Mouse (Mus musculus): Measurements from ENCODE around the gene Stk38l. TPM values are rescaled to one million over a fixed set of nuclear protein-coding genes. Genes with fewer than 3 reads are reported as not detected.
"Not testable (repeated sequence)": the region's sequence is repeated elsewhere in the genome, so short reads cannot be mapped to it uniquely, and the experiment has no call there.

Stk38l gene
- polyA plus RNA-seq, 1 experiment from 2014 or later: 4.5 TPM

GRCm38 (mm10) chr6:146741986-146742635 lies 17.3 kb downstream of the Stk38l start:
- Histone ChIP-seq H3K27me3 (ENCODE audit: insufficient read depth, low read length) (no peaks in the 10 kb centered on the region), H3K36me3 (replicated peaks; ENCODE audit: insufficient read depth, low read length) (no peaks in the 10 kb centered on the region), H3K4me2 (ENCODE audit: low read depth, low read length) (no peak overlapping the region), H3K4me3 (ENCODE audit: low read depth, low read length) (no peak overlapping the region), H3K9me3 (ENCODE audit: low read length) (no peaks in the 10 kb centered on the region), H3K27ac (ENCODE audit: low read depth) (no peak overlapping the region), H3K9ac (replicated peaks) (no peak overlapping the region), H3K4me1 (ENCODE audit: insufficient read depth) (peaks cover 6% of the 10 kb centered on the region; the same call in 1 of the 2 replicates)
- DNase-seq (no peak), ATAC-seq (no peak)
- WGBS (ENCODE audit: insufficient replicate concordance): 77% methylated on average over 5 of the region's 5 CpGs
- no peak for TF ChIP-seq CTCF (IDR thresholded peaks at IDR 0.05; ENCODE audit: low read depth)
- TF ChIP-seq EP300 (IDR thresholded peaks at IDR 0.05; ENCODE audit: low read depth): no peak

GRCm38 (mm10) chr6:146744266-146744665 lies 19.5 kb downstream of the Stk38l start:
- not testable (repeated sequence) for H3K4me2 ChIP-seq (ENCODE audit: low read depth, low read length); ATAC-seq; H3K9ac ChIP-seq (replicated peaks); H3K27ac ChIP-seq (ENCODE audit: low read depth); H3K36me3 ChIP-seq (replicated peaks; ENCODE audit: insufficient read depth, low read length); H3K4me3 ChIP-seq (ENCODE audit: low read depth, low read length); H3K9me3 ChIP-seq (ENCODE audit: low read length); H3K4me1 ChIP-seq (ENCODE audit: insufficient read depth); H3K27me3 ChIP-seq (ENCODE audit: insufficient read depth, low read length); DNase-seq
- WGBS (ENCODE audit: insufficient replicate concordance): 81% methylated on average over 7 of the region's 7 CpGs

DNA sequence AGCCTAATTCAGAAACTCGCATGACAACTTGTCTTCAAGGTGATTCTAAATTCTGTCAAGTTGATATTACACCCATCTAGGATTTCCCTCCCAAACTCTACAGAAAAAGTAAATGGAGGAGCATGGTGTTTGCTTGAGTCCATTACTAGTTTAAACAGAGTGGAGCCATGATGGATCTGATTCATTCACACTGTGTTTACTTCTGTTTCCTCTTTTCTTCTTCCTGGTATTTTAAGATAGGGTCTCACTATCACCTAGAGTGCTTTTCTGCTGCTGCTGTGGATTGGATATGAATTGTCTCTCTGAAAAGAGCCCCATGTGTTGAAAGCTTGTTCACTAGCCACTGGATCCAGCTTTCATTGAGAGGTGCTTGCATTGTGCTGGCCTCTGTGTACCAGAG lies 20.4 kb downstream of the Stk38l start:
- DNase-seq (no peak), ATAC-seq (no peak)
- Histone ChIP-seq H3K9ac (replicated peaks) (no peak overlapping the region), H3K4me3 (ENCODE audit: low read depth, low read length) (no peak overlapping the region), H3K4me2 (ENCODE audit: low read depth, low read length) (no peak overlapping the region), H3K4me1 (ENCODE audit: insufficient read depth) (no peaks in the 10 kb centered on the region), H3K36me3 (replicated peaks; ENCODE audit: insufficient read depth, low read length) (no peaks in the 10 kb centered on the region), H3K27me3 (ENCODE audit: insufficient read depth, low read length) (no peaks in the 10 kb centered on the region), H3K9me3 (ENCODE audit: low read length) (no peaks in the 10 kb centered on the region), H3K27ac (ENCODE audit: low read depth) (no peak overlapping the region)
- no peak for TF ChIP-seq CTCF (IDR thresholded peaks at IDR 0.05; ENCODE audit: low read depth)
- TF ChIP-seq EP300 (IDR thresholded peaks at IDR 0.05; ENCODE audit: low read depth): no peak
- 92% methylated on average over 1 of the region's 1 CpGs for WGBS (ENCODE audit: insufficient replicate concordance)

DNA sequence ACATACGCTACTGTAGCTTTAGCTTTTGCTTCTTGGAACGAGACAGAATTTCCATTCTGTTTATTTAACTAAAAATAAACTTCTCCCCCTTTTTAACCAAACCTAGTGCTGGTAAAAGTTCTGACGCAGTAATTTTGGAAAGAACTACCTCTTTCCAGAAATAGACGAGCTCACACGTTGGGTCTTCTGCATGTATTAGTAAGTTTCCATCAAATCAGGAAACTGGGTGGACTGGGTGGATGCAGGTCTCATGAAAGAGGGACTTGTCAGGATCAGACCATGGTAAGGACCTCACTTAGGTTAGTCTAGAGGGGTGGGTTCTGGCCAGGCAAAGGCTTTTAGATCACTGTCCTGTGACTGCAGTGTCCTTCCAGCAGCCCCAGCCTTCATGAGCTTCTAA lies 21.8 kb downstream of the Stk38l start:
- Histone ChIP-seq H3K9ac (replicated peaks) (no peak overlapping the region), H3K36me3 (replicated peaks; ENCODE audit: insufficient read depth, low read length) (no peaks in the 10 kb centered on the region), H3K27me3 (ENCODE audit: insufficient read depth, low read length) (no peaks in the 10 kb centered on the region), H3K27ac (ENCODE audit: low read depth) (no peak overlapping the region), H3K9me3 (ENCODE audit: low read length) (no peaks in the 10 kb centered on the region), H3K4me3 (ENCODE audit: low read depth, low read length) (no peak overlapping the region), H3K4me1 (ENCODE audit: insufficient read depth) (no peaks in the 10 kb centered on the region), H3K4me2 (ENCODE audit: low read depth, low read length) (no peak overlapping the region)
- ATAC-seq: no peak
- no peak for DNase-seq
- WGBS (ENCODE audit: insufficient replicate concordance): 56% methylated on average over 5 of the region's 5 CpGs
- no peak for TF ChIP-seq EP300 (IDR thresholded peaks at IDR 0.05; ENCODE audit: low read depth)
- no peak for TF ChIP-seq CTCF (IDR thresholded peaks at IDR 0.05; ENCODE audit: low read depth)

- Histone ChIP-seq H3K36me3 (replicated peaks; ENCODE audit: insufficient read depth, low read length) (no peaks in the 10 kb centered on the region), H3K27ac (ENCODE audit: low read depth) (no peak overlapping the region), H3K9ac (replicated peaks) (no peak overlapping the region), H3K4me1 (ENCODE audit: insufficient read depth) (0 out of 2 replicates have a peak, but pooled peaks cover 2% of the 10 kb centered on the region), H3K4me2 (ENCODE audit: low read depth, low read length) (no peak overlapping the region), H3K27me3 (ENCODE audit: insufficient read depth, low read length) (no peaks in the 10 kb centered on the region), H3K4me3 (ENCODE audit: low read depth, low read length) (no peak overlapping the region), H3K9me3 (ENCODE audit: low read length) (no peaks in the 10 kb centered on the region)
- DNase-seq (no peak), ATAC-seq (no peak)
- no peak for TF ChIP-seq EP300 (IDR thresholded peaks at IDR 0.05; ENCODE audit: low read depth)
- no peak for TF ChIP-seq CTCF (IDR thresholded peaks at IDR 0.05; ENCODE audit: low read depth)
These were observed 22.3 kb downstream of the Stk38l start for GRCm38 (mm10) chr6:146747057-146747456.

- TF ChIP-seq CTCF (IDR thresholded peaks at IDR 0.05; ENCODE audit: low read depth) (no peak), EP300 (IDR thresholded peaks at IDR 0.05; ENCODE audit: low read depth) (no peak)
- H3K9me3 ChIP-seq (ENCODE audit: low read length): no peaks in the 10 kb centered on the region
- H3K36me3 ChIP-seq (replicated peaks; ENCODE audit: insufficient read depth, low read length): no peaks in the 10 kb centered on the region
- no peak overlapping the region for H3K27ac ChIP-seq (ENCODE audit: low read depth)
- ATAC-seq (no peak), DNase-seq (no peak)
- no peak overlapping the region for H3K4me3 ChIP-seq (ENCODE audit: low read depth, low read length)
- H3K27me3 ChIP-seq (ENCODE audit: insufficient read depth, low read length): no peaks in the 10 kb centered on the region
- H3K4me1 ChIP-seq (ENCODE audit: insufficient read depth): 0 out of 2 replicates have a peak, but pooled peaks cover 2% of the 10 kb centered on the region
- H3K9ac ChIP-seq (replicated peaks): no peak overlapping the region
- no peak overlapping the region for H3K4me2 ChIP-seq (ENCODE audit: low read depth, low read length)
- 69% methylated on average over 1 of the region's 1 CpGs for WGBS (ENCODE audit: insufficient replicate concordance)
These were observed 23.5 kb downstream of the Stk38l start for GRCm38 (mm10) chr6:146748271-146748670.

All from liver, postnatal 0 days (tissue).